Mouse (Mus musculus): ENCODE measurements around the gene Zbtb16.

The Zbtb16 gene

DNA sequence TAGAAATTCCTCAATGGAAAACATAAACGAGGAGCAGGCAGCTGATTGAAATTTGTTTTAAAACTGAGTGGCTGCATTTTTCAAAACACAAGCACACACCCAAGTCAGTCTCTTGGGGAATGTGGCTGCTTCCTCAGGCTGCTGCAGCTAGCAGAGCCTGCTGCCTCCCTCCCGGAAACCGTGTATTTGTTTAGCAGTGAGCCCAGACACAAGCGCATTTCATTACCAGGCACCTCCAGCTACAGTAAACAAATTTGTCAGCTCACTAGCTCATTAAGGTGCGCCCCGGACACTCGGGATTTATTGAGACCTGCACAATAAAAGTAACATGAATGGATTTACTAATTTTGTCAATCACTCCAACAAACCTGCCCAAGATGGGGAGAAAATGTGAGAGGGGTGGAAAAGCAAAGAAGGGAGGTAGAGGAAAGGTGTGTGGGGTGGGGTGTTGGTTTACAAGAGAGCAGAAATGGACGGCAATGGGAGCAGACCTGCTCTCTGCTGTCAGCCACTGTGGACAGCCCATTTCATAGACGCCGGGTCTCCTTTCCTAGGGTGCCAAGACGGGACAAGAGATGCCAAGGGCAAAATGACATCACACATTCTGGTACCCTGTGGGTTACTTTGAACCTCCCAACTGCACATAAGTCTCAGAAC, 161.5 kb downstream of the Zbtb16 start:
- no peak for DNase-seq (ENCODE audit: low read depth, low spot score)

- DNase-seq (ENCODE audit: low read depth, low spot score), result no peak
These were observed 162.2 kb downstream of the Zbtb16 start for GRCm38 (mm10) chr9:48673804-48674203.

GRCm38 (mm10) chr9:48673213-48673612, 162.8 kb downstream of the Zbtb16 start:
- DNase-seq (ENCODE audit: low read depth, low spot score), result no peak

DNA sequence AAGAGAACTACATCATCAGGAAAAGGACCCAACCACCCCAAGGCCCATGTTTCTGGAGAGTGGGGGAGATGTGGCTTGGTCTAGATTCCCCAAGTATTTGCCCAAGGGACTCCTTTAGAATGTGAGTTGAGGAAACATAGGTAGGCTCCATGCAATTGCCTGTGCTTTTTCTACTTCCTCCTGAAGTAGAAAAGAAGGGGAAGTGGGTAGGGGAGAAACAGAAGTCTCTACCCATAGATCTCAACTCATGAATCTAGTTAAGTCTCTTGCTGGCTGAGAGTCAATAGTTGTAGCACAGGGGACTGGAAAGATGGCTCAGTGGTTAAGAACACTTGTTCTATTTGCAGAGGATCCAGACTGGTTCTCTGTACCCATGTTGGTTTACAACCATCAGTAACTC, 164.2 kb downstream of the Zbtb16 start:
- DNase-seq (ENCODE audit: low read depth, low spot score), result no peak

DNA sequence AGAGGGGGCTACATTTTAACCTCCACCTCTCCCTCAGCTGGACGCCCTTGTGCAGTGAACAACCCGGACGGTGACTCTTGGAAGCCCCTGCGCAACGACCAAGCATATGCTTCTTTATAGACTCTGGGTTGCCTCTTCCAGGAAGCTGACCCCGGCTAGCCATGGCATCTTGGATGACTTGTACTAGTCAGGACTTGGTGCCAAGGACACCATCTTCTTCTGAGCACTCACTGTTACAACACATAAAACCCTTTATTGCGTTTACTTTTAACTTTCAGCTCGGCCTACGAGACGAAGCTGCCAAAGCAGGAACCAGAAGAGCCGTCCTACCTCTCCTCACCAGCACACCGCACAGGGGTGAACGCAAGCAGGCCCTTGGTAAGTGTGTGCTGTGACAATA, 165.9 kb downstream of the Zbtb16 start:
- DNase-seq (ENCODE audit: low read depth, low spot score), result no peak

DNA sequence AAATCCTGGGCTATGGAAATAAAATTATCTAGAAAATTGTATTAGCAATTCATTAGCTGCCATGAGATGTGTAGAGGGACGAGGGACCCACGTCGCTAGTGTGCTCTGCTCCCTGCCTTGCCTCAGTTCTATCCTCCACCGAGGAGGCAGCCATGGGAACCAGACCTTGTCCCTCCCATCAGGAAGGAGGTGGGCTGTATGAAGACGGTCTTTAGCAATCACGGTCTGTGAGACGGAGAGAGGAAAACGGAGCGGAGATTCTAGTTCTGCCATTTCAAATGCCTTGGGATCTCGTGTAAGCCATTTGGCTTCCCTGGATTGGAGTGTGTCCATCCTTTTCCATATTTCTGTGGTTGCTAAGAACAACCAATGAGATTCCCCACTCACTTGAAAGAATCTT, 166.3 kb downstream of the Zbtb16 start:
- no peak for DNase-seq (ENCODE audit: low read depth, low spot score)

GRCm38 (mm10) chr9:48666702-48667101, 169.3 kb downstream of the Zbtb16 start:
- no peak for DNase-seq (ENCODE audit: low read depth, low spot score)

DNA sequence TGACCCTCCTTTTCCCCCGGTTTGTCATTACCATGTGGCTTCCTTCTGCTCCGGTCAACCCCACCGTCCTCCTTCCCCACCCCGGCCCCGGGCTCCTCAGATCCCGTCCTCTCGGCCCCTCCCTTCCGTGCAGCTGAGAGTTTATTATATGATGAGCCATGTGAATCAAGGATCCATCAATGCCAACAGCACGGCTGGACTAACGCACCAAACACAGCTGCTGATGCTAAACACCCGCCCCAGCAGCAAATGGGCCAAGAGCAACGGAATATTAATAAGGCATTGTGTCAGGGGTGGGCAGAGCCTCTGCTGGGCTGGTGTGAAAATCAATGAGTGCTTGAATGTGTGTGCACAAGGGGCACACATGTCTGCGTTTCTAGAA, 173.0 kb downstream of the Zbtb16 start:
- no peak for DNase-seq (ENCODE audit: low read depth, low spot score)

DNA sequence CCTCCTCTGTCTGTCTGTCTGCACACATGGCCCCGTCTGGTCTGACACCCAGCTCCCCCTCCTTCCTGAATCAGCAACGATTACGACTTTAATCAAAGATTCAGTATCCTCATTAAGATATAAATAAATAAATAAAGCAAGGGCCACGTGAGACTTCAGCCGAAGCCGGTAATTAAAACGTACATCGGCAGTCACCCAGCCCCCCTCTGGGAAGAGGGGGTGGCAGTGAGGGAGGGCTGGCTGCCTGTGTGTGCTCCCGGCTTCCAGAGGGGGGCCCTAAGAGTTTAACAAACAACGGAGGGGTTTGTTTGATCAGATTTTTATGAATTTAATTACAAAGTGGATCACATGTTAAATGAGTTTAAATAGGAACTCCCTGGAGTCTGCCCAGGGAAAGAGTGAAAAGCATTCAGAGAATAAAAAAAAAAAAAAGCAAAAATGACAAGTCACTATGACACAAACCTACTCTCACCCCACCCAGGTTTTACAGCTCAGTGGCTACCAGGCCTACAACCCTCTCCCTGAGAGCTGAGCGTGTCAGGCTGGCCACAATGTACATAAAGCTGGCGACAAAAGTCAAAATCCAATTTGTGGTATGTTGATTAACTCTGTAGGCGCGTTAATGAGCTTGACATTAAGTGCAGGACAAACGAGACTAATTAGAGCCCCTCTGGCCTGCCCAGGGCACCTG, 173.5 kb downstream of the Zbtb16 start:
- no peak for DNase-seq (ENCODE audit: low read depth, low spot score)

DNA sequence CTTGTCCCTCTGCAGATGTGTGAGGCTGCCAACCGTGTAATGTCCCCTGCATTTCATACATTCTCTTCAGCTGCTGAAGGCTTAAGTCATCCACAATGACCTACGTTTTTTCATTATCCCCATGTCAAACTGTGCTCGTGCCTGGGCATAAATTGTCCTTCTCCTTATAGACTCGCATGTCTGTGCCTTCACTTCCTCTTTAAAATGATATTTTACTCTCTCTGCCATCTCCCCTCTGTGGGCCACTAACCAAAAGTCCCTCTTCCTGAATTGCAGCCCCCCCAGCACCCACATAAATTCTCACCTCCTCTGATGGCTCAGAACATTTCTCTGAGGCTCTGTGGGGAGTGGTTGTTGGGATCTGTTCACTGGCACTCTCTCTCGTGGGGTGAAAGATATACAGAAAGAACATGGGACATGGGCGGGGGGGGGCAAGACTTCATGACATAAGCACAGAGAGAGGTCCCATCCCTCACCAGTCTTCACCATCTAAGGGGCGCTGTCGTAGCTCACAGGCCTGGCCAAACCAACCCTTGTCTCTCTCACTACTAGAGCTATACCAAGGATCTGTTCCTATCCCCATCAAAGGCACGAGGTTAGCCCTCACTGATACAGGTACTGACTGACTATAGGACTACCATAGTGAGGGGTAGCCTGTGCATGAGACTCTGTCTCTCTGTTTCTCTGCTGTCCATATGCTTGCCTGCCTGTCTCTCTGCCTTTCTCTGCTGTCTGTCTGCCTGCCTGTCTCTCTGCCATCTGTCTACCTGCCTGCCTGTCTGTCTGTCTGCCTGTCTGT, 174.6 kb downstream of the Zbtb16 start:
- DNase-seq (ENCODE audit: low read depth, low spot score), result no peak

DNA sequence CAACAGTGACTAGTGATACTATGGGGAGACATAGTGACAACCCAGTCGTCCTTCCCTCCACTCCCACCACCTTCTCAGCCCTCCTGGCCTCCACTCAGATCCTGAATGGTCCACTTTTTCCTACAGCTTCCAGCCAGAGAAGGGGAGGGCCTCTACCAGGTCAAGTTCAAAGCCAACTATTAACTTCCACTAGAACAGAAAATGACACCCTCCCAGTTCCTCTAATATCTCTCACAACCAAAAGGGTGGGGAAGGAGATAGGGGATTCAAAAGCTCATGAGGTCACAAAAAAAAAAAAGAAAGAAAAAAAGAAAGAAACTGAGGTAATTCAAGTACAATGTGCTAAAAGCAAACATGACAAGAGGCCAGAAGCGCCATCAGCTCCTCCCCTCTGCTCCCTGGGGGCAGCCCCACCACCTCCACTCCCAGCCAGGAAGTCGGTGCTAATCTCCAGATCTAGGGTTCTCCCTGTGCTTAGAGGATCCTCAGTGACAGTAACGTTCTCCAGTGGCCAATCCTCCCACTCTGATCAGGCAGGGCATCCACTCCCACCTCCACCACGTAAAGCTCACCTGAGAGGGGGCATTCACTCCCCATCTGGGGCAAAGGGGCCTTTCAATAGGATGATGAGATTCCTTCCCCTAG, 180.4 kb downstream of the Zbtb16 start:
- no peak for DNase-seq (ENCODE audit: low read depth, low spot score)

DNA sequence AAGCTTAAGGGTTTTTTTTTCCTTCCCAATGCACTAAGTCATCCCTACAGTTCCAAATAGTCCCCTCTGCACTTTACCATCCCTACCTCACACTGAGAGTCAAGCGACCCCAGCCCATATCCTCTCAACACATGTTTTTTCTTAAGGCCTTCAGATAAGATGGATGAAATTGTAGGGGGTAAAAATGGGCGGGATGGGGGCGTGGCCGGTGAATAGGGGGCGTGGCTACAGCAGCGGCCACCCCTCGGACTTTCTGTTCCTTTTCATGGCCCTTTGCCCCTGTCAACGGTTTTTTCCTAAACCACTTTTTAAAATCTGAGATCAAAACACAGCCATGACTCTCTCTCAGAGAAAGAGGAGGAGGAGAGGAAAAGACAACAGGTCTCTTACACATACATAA, 181.3 kb downstream of the Zbtb16 start:
- no peak for DNase-seq (ENCODE audit: low read depth, low spot score)

- no peak for DNase-seq (ENCODE audit: low read depth, low spot score)
These were observed 182.5 kb downstream of the Zbtb16 start for GRCm38 (mm10) chr9:48653399-48654070.

DNA sequence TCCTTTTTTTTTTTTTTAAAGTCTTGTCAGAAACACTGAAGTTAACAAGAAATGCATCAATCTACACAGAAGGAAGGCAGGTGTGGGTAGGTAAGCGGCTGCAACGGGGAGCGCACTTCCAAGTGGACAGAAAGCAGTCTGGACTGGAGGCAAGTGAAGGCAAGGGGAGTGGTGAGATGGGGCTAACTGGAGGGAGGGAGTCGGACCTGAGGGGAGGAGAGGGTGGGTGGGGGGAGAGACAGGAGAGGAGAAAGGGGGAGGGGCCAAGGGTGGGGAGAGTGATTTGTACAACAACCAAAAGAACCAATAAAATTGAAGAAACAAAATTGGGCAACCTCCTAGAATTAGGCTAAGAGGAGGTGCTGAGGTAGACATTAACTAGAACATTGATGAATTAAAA, 184.0 kb downstream of the Zbtb16 start:
- DNase-seq (ENCODE audit: low read depth, low spot score), result no peak

GRCm38 (mm10) chr9:48650846-48651245, 185.2 kb downstream of the Zbtb16 start:
- DNase-seq (ENCODE audit: low read depth, low spot score), result no peak

GRCm38 (mm10) chr9:48649851-48650685, 186.0 kb downstream of the Zbtb16 start:
- no peak for DNase-seq (ENCODE audit: low read depth, low spot score)

DNA sequence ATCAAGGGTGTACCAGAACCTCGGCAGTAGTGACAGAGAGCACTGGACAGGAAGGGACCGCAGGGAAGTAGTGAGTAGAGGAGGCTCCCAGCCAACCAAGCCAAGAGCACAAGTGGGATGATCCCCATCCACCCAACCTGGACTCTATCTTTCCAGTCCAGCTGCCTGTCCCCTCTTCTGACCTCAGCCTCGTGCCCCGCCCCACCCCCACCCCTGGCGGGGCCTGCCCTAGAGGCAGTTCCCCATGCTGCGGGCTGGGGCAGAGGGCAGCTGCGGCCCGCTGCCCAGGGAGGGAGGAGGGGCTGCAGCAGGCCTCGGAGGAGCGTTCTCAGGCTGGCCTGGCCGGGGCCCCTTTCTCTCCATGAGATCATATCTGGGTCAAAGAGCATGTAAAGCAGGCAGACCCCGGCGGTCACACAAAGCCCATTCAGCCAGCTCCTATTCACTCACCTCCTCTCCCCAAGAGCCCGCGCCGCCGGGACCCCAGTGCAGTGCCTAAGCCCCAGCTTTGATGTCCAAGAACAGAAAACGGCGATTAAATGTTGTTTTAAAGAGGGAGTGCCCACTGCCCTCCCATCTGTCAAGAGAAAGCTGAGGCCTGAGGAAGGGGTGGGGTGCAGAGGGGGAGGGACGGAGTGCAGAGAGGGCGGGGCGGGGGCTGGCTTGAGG, 186.8 kb downstream of the Zbtb16 start:
- DNase-seq (ENCODE audit: low read depth, low spot score), result no peak

GRCm38 (mm10) chr9:48648285-48649097, 187.5 kb downstream of the Zbtb16 start:
- no peak for DNase-seq (ENCODE audit: low read depth, low spot score)

GRCm38 (mm10) chr9:48647648-48648284, 188.3 kb downstream of the Zbtb16 start:
- DNase-seq (ENCODE audit: low read depth, low spot score), result no peak

All from CD4-positive, CD25-positive, alpha-beta regulatory T cell, adult 2 months (primary cell).